9 mouse cellular contexts compared by ENCODE assay signal in the genomic region with DNA sequence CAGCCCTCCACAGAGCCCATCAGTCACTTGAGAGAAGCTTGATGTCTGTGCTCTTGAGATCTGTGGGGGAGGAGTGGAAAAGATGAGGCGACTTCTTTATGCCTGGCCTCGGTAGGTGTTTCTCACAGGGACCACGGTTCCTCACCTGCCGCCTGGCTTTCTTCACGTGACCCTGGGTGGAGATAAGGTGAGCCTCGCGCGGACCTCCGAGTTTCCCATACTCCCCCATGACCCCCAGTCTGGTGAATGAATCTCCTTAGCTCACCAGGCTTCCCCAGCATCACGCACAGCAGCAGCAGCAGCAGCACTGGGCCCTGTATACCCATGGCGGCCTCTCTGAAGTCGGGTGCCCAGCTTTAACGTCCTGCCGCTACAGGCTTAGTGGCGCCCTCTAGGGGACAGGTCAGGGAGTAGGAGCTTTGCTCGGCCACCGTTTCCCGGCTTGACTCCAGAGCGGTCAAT. TPM values are rescaled to one million over a fixed set of nuclear protein-coding genes. Genes with fewer than 3 reads are reported as not detected.
A peak's percentile ranks its signal among the peaks of the same experiment; 100 is the strongest.
DNase-seq lines count a peak whose midpoint lies in the region; ATAC-seq and TF ChIP-seq lines count a peak whose summit lies in the region.
"Had no signal": no experiment of that assay in that cellular context is flagged by ENCODE, and none has a peak within 500 bp of the region (broad histone marks: within the 10 kb centered on the region; RNA-seq: fewer than 3 reads in every experiment).

Gene Prss32, plus strand, starts transcription at position 44 of the 462 bp plus-strand sequence.
Gene Prss41, minus strand, starts transcription at position 361 of the 462 bp plus-strand sequence.

- H3K4me2 ChIP-seq in forebrain, embryonic 14.5 days (ENCODE audit: low read length): peak within 1 kb of the TSS; percentile 8; the same call in 1 of the 2 replicates
- H3K4me2 ChIP-seq in liver, embryonic 13.5 days: peak within 1 kb of the TSS; percentile 61

- no peak for DNase-seq in left cerebral cortex, adult 2 months (ENCODE audit: extremely low spot score in 1 of 2, low spot score in 2 of 2)
- DNase-seq in left cerebral cortex, adult 11 months (ENCODE audit: low spot score): no peak
- DNase-seq in cerebellum, adult 18-20 months: peak; percentile 68 to 72
- DNase-seq in forebrain, embryonic 14.5 days (ENCODE audit: low spot score): peak; percentile 46
- DNase-seq in induced T-regulatory cell, adult 2 months (ENCODE audit: low read depth): peak; percentile 84
- DNase-seq in liver, embryonic 13.5 days: peak; percentile 50
- peak; percentile 83 for DNase-seq in naive thymus-derived CD4-positive, alpha-beta T cell, adult 2 months (ENCODE audit: low read depth)
- DNase-seq in thymus, postnatal 14 days: peak; percentile 77

- 0 out of 2 replicates have a peak within 1 kb of the TSS, but pooled peaks have one; percentile 21 for H3K4me3 ChIP-seq in left cerebral cortex, adult 2 months
- H3K4me3 ChIP-seq in forebrain, embryonic 14.5 days (ENCODE audit: low read depth, low read length): no peak within 1 kb of the TSS
- H3K4me3 ChIP-seq in liver, embryonic 13.5 days (replicated peaks): peak within 1 kb of the TSS; percentile 38
- H3K4me3 ChIP-seq: myocyte had no signal

- no peaks in the 10 kb centered on the region for H3K27me3 ChIP-seq in forebrain, embryonic 14.5 days (replicated peaks; ENCODE audit: control insufficient read depth, insufficient read depth, low read length)
- 0 out of 2 replicates have a peak, but pooled peaks cover 6% of the 10 kb centered on the region for H3K27me3 ChIP-seq in liver, embryonic 13.5 days

- no peak within 1 kb of the TSS for H3K27ac ChIP-seq in left cerebral cortex, adult 2 months
- no peak within 1 kb of the TSS for H3K27ac ChIP-seq in forebrain, embryonic 14.5 days (ENCODE audit: low read depth, low read length)
- no peak within 1 kb of the TSS for H3K27ac ChIP-seq in liver, embryonic 13.5 days

- H3K9ac ChIP-seq in forebrain, embryonic 14.5 days (ENCODE audit: low read length): no peak within 1 kb of the TSS
- 0 out of 2 replicates have a peak within 1 kb of the TSS, but pooled peaks have one; percentile 13 for H3K9ac ChIP-seq in liver, embryonic 13.5 days

- H3K4me1 ChIP-seq in forebrain, embryonic 14.5 days (ENCODE audit: control insufficient read depth, insufficient read depth, low read length): no peaks in the 10 kb centered on the region
- peaks cover 10% of the 10 kb centered on the region for H3K4me1 ChIP-seq in liver, embryonic 13.5 days (replicated peaks)

- ATAC-seq in forebrain, embryonic 14.5 days: no peak
- peak; percentile 54; the same call in 1 of the 2 replicates for ATAC-seq in liver, embryonic 13.5 days (ENCODE audit: low read depth)

- TF ChIP-seq CTCF in left cerebral cortex, adult 2 months (IDR thresholded peaks at IDR 0.05): peak; percentile 66

- H3K36me3 ChIP-seq in forebrain, embryonic 14.5 days (ENCODE audit: control insufficient read depth, insufficient read depth, low read length): no peaks in the 10 kb centered on the region
- no peaks in the 10 kb centered on the region for H3K36me3 ChIP-seq in liver, embryonic 13.5 days

- no peaks in the 10 kb centered on the region for H3K9me3 ChIP-seq in forebrain, embryonic 14.5 days (replicated peaks; ENCODE audit: control insufficient read depth, low read length)
- H3K9me3 ChIP-seq in liver, embryonic 13.5 days (replicated peaks): no peaks in the 10 kb centered on the region

- 17% methylated on average over 19 of the region's 19 CpGs for WGBS in forebrain, embryonic 14.5 days
- 16% methylated on average over 19 of the region's 19 CpGs for WGBS in liver, embryonic 13.5 days (ENCODE audit: insufficient replicate concordance)

- intact Hi-C loops in left cerebral cortex, adult 2 months (cut with DNase I): loop anchor here (5.0 kb wide), 1 partner anchor 72 kb away; the partner anchor contains the start of gene Flywch1

RNA-seq across cellular contexts. Expression of gene Prss32, which starts in this region (rescaled TPM):
- not detected for total RNA-seq in left cerebral cortex, adult 2 months (2021)
- not detected in 2 replicates for polyA plus RNA-seq in forebrain, embryonic 14.5 days (2014; fragmentation: Nextera tagmentation; extraction: Ambion mirVana)
- not detected in 2 replicates for polyA plus RNA-seq in liver, embryonic 13.5 days (2015; fragmentation: Nextera tagmentation; extraction: Ambion mirVana)

RNA-seq across cellular contexts. Expression of gene Prss41, which starts in this region (rescaled TPM):
- 1 to 10 TPM; 1.1 to 2.2 TPM for total RNA-seq in left cerebral cortex, adult 2 months (2021)
- 0.31 and 0.66 TPM in 2 replicates for polyA plus RNA-seq in forebrain, embryonic 14.5 days (2014; fragmentation: Nextera tagmentation; extraction: Ambion mirVana)
- polyA plus RNA-seq in liver, embryonic 13.5 days (2015; fragmentation: Nextera tagmentation; extraction: Ambion mirVana): 0.09 and 0.22 TPM in 2 replicates

Comparison
In these comparisons a context has a peak if more than half of its experiments do, and no peak if none do; other contexts are left out.
1. Peak in DNase-seq and H3K4me2 ChIP-seq in forebrain, embryonic 14.5 days; RNA of the genes that start here not detected or under 1 TPM.
2. Peak in DNase-seq, ATAC-seq, H3K4me3 ChIP-seq, H3K9ac ChIP-seq and H3K4me2 ChIP-seq in liver, embryonic 13.5 days; RNA of the genes that start here not detected or under 1 TPM.
3. DNase-seq: peak in cerebellum, adult 18-20 months (2 of 2), induced T-regulatory cell, adult 2 months (single experiment), naive thymus-derived CD4-positive, alpha-beta T cell, adult 2 months (single experiment) and thymus, postnatal 14 days (single experiment); none in left cerebral cortex, adult 2 months (0 of 2) and left cerebral cortex, adult 11 months (single experiment).